Mouse (Mus musculus): ENCODE results near the gene 2010111I01Rik. TPM values are rescaled to one million over a fixed set of nuclear protein-coding genes. Genes with fewer than 3 reads are reported as not detected.

2010111I01Rik gene
- total and polyA plus RNA-seq, 3 experiments, result 84.6 to 101 (median 91.0) TPM

DNA sequence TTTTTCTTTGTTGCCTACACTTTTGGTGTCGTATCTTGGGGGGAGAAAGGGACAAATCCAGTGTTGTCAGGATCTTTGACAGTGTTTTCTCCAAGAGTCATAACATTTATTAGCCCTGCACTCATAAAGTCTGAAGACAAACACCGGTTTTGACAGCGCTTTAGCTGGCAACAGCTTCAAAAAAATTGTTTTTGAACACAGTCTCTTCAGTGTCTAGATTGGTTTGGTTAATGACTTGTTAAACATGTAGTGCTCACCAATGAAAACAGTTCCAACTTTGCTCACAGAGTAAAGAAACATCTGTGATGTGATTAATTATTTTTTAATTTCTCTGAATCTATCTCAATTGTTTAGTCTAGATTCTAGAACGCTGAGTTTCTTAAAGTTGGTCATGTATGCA lies 394.7 kb downstream of the 2010111I01Rik start:
- whole genome bisulfite sequencing, result 93% methylated on average over 4 of the region's 4 CpGs
- intact Hi-C loops (cut with DNase I), result no loop called here
- Histone ChIP-seq H3K27ac (no peak overlapping the region), H3K4me1 (ENCODE audit: control insufficient read depth, insufficient read depth, low read length) (no peaks in the 10 kb centered on the region), H3K79me2 (replicated peaks; ENCODE audit: control insufficient read depth, insufficient read depth, low read length) (no peaks in the 10 kb centered on the region), H3K4me3 (no peak overlapping the region), H3K27me3 (ENCODE audit: control insufficient read depth, insufficient read depth, low read length) (no peaks in the 10 kb centered on the region), H3K36me3 (ENCODE audit: control insufficient read depth, insufficient read depth, low read length) (no peaks in the 10 kb centered on the region), H3K9ac (ENCODE audit: low read depth, low read length) (no peak overlapping the region)
- TF ChIP-seq EP300 (IDR thresholded peaks at IDR 0.05; ENCODE audit: insufficient read depth, low read depth, low read length) (no peak), POLR2A (IDR thresholded peaks at IDR 0.05; ENCODE audit: insufficient read depth, low read depth, low read length) (no peak), CTCF (IDR thresholded peaks at IDR 0.05) (no peak)
- no peak for DNase-seq

DNA sequence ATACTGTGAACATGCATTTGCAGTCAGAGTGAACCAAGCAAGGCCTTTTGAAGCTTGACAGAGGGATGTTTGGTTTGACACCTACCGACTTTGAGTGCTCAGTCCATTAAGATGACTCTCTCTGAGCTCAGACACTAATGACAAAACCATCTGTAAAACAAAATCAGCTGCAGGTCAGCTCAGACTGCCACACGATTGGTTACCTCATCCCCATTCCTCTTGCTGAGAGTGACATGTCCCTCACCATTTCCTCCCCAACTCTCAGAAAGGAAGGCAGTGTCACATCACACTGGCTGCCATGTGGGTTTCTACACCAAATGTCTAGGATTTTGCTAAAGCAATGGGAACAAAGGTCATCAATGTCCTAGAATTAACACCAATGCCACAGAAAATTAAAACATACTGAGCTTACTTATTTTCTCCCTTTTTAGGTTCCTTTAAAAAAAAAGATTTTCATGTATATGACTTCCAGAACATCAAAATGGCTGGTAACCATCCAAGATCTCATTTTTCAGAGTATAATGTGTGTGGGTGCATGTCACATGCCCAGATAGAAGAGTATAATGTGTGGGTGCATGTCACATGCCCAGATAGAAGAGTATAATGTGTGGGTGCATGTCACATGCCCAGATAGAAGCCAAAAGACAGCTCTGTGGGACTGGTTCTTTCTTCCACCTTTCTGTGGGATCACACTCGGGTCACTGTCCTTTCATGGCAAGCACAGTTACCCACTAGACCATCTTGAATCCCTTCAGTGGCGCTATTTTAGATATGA lies 395.6 kb downstream of the 2010111I01Rik start:
- Histone ChIP-seq H3K79me2 (replicated peaks; ENCODE audit: control insufficient read depth, insufficient read depth, low read length) (no peaks in the 10 kb centered on the region), H3K9ac (ENCODE audit: low read depth, low read length) (no peak overlapping the region), H3K27ac (no peak overlapping the region), H3K4me3 (no peak overlapping the region), H3K27me3 (ENCODE audit: control insufficient read depth, insufficient read depth, low read length) (no peaks in the 10 kb centered on the region), H3K4me1 (ENCODE audit: control insufficient read depth, insufficient read depth, low read length) (no peaks in the 10 kb centered on the region), H3K36me3 (ENCODE audit: control insufficient read depth, insufficient read depth, low read length) (no peaks in the 10 kb centered on the region)
- DNase-seq, result no peak
- WGBS, result 71% methylated on average over 4 of the region's 4 CpGs
- intact Hi-C loops (cut with DNase I), result loop anchor here (10.0 kb wide), 1 partner anchor 675 kb away; no protein-coding TSS in a partner anchor
- TF ChIP-seq POLR2A (IDR thresholded peaks at IDR 0.05; ENCODE audit: insufficient read depth, low read depth, low read length) (no peak), CTCF (IDR thresholded peaks at IDR 0.05) (no peak), EP300 (IDR thresholded peaks at IDR 0.05; ENCODE audit: insufficient read depth, low read depth, low read length) (no peak)

DNA sequence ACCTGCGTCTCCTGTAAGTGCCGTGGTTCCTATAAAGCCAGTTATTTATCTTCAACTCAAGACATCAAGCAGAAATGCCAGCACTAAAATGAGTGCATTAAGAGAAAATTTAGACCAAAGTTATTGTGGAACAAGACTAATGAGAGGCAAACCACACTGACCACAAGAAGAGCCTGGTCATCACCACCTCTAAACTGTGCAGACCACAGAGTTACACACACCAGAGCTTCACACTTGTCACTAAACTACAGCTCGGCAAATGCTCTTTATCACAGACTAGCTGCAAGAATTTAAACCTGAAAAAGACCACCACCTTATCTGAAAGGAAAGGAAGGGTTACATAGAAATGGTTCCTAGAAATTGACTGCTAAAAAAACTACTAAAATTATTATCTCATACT lies 397.1 kb downstream of the 2010111I01Rik start:
- no peak overlapping the region for H3K9ac ChIP-seq (ENCODE audit: low read depth, low read length)
- intact Hi-C loops (cut with DNase I), result loop anchor here (10.0 kb wide), 1 partner anchor 673 kb away; no protein-coding TSS in a partner anchor
- 73% methylated on average over 3 of the region's 3 CpGs for WGBS

DNA sequence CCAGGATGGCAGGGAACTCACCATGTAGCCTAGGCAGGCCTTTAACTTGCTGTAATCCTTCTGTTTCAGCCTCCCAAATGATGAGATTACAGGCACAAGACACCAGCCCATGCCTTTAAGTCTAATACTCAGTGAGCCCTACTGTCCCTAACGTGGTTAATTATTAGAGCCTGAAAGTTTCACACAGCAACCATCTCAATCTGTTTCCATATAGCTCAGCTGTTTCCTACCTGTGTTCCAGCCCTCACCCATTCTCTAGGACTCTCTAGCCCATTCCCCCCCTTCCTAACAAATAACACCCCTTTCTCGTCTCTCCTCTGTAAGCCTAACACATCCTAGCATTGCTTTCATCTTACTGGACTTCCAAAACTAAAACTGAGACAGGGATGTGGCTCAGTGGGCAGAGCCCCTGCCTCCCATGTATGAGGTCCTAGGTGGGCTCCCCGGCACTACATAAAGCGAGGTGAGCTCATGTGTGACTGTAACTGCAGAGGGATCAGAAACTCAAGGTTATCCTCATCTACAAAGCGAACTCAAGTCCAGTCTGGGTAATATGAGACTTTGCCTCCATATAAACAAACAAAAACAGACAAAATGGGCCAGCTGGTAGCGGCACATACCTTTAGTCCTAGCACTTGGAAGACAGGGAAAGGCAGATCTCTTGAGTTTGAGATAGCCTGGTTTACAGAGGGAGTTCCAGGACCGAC lies 408.9 kb downstream of the 2010111I01Rik start:
- no peak overlapping the region for H3K9ac ChIP-seq (ENCODE audit: low read depth, low read length)
- H3K27ac ChIP-seq, result no peak overlapping the region
- H3K4me3 ChIP-seq, result no peak overlapping the region
- H3K27me3 ChIP-seq (ENCODE audit: control insufficient read depth, insufficient read depth, low read length), result no peaks in the 10 kb centered on the region
- intact Hi-C loops (cut with DNase I), result no loop called here
- TF ChIP-seq EP300 (IDR thresholded peaks at IDR 0.05; ENCODE audit: insufficient read depth, low read depth, low read length) (no peak), CTCF (IDR thresholded peaks at IDR 0.05) (no peak)
- DNase-seq, result no peak
- H3K4me1 ChIP-seq (ENCODE audit: control insufficient read depth, insufficient read depth, low read length), result no peaks in the 10 kb centered on the region
- WGBS, result 96% methylated on average over 7 of the region's 7 CpGs
- no peaks in the 10 kb centered on the region for H3K36me3 ChIP-seq (ENCODE audit: control insufficient read depth, insufficient read depth, low read length)
- H3K79me2 ChIP-seq (replicated peaks; ENCODE audit: control insufficient read depth, insufficient read depth, low read length), result no peaks in the 10 kb centered on the region

More for the DNA sequence above, 397.1 kb downstream of the 2010111I01Rik start:
- DNase-seq, result no peak
- Histone ChIP-seq H3K4me1 (ENCODE audit: control insufficient read depth, insufficient read depth, low read length) (no peaks in the 10 kb centered on the region), H3K27ac (no peak overlapping the region), H3K36me3 (ENCODE audit: control insufficient read depth, insufficient read depth, low read length) (no peaks in the 10 kb centered on the region), H3K4me3 (no peak overlapping the region), H3K27me3 (ENCODE audit: control insufficient read depth, insufficient read depth, low read length) (no peaks in the 10 kb centered on the region), H3K79me2 (replicated peaks; ENCODE audit: control insufficient read depth, insufficient read depth, low read length) (no peaks in the 10 kb centered on the region)
- TF ChIP-seq EP300 (IDR thresholded peaks at IDR 0.05; ENCODE audit: insufficient read depth, low read depth, low read length) (no peak), CTCF (IDR thresholded peaks at IDR 0.05) (no peak), POLR2A (IDR thresholded peaks at IDR 0.05; ENCODE audit: insufficient read depth, low read depth, low read length) (no peak)

Small RNA genes lying within 50 kb of the gene (microRNA-seq; reads per million reads assigned to microRNA genes)
- gene Mir23b, result 50,960 to 81,728 reads per million in 2 experiments
- 0 reads per million in 2 experiments for gene Mir24-1
- 6,872 to 9,283 reads per million in 2 experiments for gene Mir27b
- 0 reads per million in 2 experiments for gene Mir3074-1

Other genes starting within 250 kb of the 2010111I01Rik start
- 1 to 10 TPM; 1.6 to 2.9 TPM for gene Platr25, start 204.2 kb upstream of the 2010111I01Rik start, total RNA-seq (2021)
- gene Platr25, start 204.2 kb upstream of the 2010111I01Rik start, polyA plus RNA-seq (2012; rRNA removed), result 0.74 and 1.6 TPM in 2 replicates
- gene Gm5141, start 179.1 kb upstream of the 2010111I01Rik start, total RNA-seq (2021), result under 1 TPM; 0.55 to 0.59 TPM
- 0.45 and 1.2 TPM in 2 replicates for gene Gm5141, start 179.1 kb upstream of the 2010111I01Rik start, polyA plus RNA-seq (2012; rRNA removed)
- gene Fbp2, start 106.5 kb upstream of the 2010111I01Rik start, total RNA-seq (2021), result 10 to 100 TPM; 23.7 to 29.4 TPM
- gene Fbp2, start 106.5 kb upstream of the 2010111I01Rik start, polyA plus RNA-seq (2012; rRNA removed), result 15.1 and 29.4 TPM in 2 replicates
- not detected for gene Fbp1, start 76.6 kb upstream of the 2010111I01Rik start, total RNA-seq (2021)
- 0.51 and 0.94 TPM in 2 replicates for gene Fbp1, start 76.6 kb upstream of the 2010111I01Rik start, polyA plus RNA-seq (2012; rRNA removed)

Data from heart, adult 2 months (tissue).